Mouse (Mus musculus) stomach, postnatal 0 days (tissue): ENCODE data around the gene Tmie.

ENCODE experiments used
- CTCF ChIP-seq: IDR thresholded peaks from 2 replicates; pipeline ENCODE4 v1.5.1; 2016; ENCODE audit warnings: antibody characterized with exemption, low read depth, mild to moderate bottlenecking, moderate library complexity
- EP300 ChIP-seq: optimal IDR thresholded peaks from 2 replicates; pipeline ENCODE3; 2016; ENCODE audit warnings: antibody characterized with exemption

DNA sequence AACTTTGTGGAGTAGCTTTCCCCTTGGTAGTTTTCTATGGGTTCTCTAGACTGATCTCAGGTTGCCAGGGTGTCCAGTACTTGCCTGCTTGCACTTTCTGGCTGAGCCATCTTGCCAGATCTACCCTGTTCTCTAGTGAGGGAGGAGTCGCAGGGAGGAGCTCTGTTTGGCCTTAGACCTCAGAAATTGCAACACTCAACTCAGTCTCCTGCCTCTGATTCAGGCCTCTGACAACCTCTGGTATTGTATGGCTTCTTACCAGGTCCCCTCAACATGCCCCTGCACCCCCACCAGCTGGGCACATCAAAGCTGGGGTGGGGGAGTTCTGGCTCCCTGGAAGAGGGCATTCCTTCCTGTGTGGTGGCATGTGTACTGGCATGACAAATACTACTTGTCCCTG is 2.6 kb downstream of the Tmie start:
- TF ChIP-seq CTCF (no peak), EP300 (no peak)
